Mouse (Mus musculus): Measurements from ENCODE around the gene Itgb5. TPM values are rescaled to one million over a fixed set of nuclear protein-coding genes. Genes with fewer than 3 reads are reported as not detected.
A peak's percentile ranks its signal among the peaks of the same experiment; 100 is the strongest.

Itgb5 gene
- polyA plus RNA-seq, 1 experiment from 2014 or later, result 28.2 TPM

DNA sequence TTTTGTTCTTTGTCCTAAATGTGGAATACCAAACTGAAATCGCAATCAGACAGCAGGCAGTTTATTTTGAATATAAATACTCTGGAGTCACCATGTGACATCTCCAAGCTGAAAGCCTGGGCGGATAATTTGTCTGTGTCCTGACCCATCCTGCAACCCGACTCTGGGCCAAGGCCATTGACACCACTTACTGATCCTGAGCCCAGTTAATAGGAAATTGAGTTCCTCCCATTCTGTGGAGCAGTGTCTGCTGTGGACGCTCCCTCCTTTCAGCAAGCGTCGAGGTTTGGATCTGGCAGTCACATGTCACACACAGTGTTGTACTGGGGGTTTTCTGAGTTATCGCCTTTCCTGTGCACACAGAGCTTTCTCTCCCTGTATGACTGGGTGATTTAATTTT is 66.2 kb downstream of the Itgb5 start:
- no peaks in the 10 kb centered on the region for H3K27me3 ChIP-seq (ENCODE audit: control insufficient read depth, insufficient read depth, low read length)
- no peak overlapping the region for H3K9ac ChIP-seq (ENCODE audit: low read length)
- H3K4me1 ChIP-seq (replicated peaks; ENCODE audit: control insufficient read depth, insufficient read depth, low read length), result peaks cover 3% of the 10 kb centered on the region; the same call in 1 of the 2 replicates
- no peak overlapping the region for H3K27ac ChIP-seq (ENCODE audit: low read depth, low read length)
- no peak for ATAC-seq (replicated peaks; ENCODE audit: low FRiP score)
- H3K36me3 ChIP-seq (ENCODE audit: control insufficient read depth, insufficient read depth, low read length), result no peaks in the 10 kb centered on the region
- no peak overlapping the region for H3K4me3 ChIP-seq (ENCODE audit: low read depth, low read length)
- DNase-seq (ENCODE audit: low spot score), result no peak
- no peak overlapping the region for H3K4me2 ChIP-seq (ENCODE audit: low read depth, low read length, severe bottlenecking)
- H3K9me3 ChIP-seq (ENCODE audit: control insufficient read depth, low read length), result no peaks in the 10 kb centered on the region
- 81% methylated on average over 7 of the region's 7 CpGs for WGBS

DNA sequence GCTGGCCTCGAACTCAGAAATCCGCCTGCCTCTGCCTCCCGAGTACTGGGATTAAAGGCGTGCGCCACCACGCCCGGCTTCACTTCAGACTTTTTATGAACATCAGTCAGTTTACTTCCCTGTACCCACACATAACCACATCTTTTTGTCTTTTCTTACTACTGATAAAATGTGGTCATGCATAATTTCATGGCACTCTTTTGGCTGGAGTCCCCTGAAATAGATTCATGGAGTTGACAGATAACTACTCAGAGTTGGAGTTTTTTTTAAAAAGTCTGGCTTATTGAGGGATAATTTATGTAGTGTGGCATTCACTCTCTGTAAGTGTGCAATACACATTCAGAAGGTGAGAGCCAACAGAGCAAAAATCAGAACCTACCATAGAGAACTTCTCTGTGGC is 67.3 kb downstream of the Itgb5 start:
- 98% methylated on average over 6 of the region's 7 CpGs for WGBS
- Histone ChIP-seq H3K27ac (ENCODE audit: low read depth, low read length) (no peak overlapping the region), H3K4me3 (ENCODE audit: low read depth, low read length) (no peak overlapping the region), H3K4me2 (ENCODE audit: low read depth, low read length, severe bottlenecking) (no peak overlapping the region), H3K27me3 (ENCODE audit: control insufficient read depth, insufficient read depth, low read length) (no peaks in the 10 kb centered on the region), H3K9ac (ENCODE audit: low read length) (no peak overlapping the region), H3K4me1 (replicated peaks; ENCODE audit: control insufficient read depth, insufficient read depth, low read length) (peaks cover 2% of the 10 kb centered on the region; the same call in 1 of the 2 replicates), H3K36me3 (ENCODE audit: control insufficient read depth, insufficient read depth, low read length) (no peaks in the 10 kb centered on the region), H3K9me3 (ENCODE audit: control insufficient read depth, low read length) (no peaks in the 10 kb centered on the region)
- ATAC-seq (replicated peaks; ENCODE audit: low FRiP score) (no peak), DNase-seq (ENCODE audit: low spot score) (no peak)

DNA sequence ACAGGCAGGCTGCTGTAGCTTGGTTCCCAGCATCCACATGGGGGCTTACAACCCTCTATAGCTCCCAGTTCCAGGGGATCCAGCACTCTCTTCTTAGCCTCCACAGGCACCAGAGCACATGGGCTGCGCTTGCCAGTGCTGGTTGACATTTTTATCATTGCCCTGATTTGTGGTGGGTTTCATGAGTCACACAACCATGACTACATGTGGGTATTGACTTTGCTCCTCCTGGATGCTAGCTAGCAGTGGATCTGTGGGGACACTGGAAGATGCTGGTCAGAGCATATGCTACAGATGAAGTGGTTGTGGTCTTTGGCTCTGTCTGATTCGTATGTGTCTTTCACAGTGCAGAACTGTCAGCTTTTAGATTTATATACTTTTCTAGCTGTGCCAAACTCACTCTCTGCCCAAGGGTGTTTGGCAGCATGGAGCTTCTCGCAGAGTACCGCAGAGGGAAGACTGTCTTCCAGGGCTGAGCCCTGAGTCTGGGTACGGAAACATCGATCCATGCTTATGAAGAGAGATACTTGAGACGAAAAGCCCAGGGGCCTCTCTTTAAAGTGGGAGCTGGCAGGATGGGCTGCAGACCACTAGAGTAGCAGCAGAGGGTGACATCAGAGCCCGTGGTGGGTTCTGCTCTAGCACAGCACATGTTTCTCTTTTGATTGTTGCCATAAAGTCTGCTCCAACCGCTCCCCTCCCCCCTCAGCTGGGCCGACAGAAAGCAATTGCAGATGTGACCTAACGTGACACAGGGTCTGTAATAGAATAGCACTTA is 74.4 kb downstream of the Itgb5 start:
- H3K27ac ChIP-seq (ENCODE audit: low read depth, low read length), result no peak overlapping the region

DNA sequence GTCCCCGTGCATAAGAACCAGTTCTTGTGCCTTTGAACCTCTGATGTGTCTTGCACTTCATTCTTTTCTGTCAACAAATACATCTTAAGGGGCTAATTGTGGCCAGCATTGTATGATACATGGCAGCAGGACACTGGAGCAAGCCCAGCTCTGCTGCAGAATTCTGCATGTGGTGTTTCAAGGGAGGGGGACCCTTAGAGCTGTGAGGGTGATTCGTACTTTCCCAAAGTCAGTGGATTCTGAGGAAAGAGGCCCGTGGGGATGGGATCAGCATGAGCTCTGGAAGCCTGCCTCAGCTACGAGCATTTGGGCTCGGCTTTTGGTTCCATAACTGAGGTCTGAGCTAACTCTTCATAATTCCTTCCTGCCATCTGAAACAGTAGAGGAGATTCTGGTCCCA is 75.1 kb downstream of the Itgb5 start:
- no peaks in the 10 kb centered on the region for H3K4me1 ChIP-seq (replicated peaks; ENCODE audit: control insufficient read depth, insufficient read depth, low read length)

More for the DNA sequence above, 74.4 kb downstream of the Itgb5 start:
- Histone ChIP-seq H3K9me3 (ENCODE audit: control insufficient read depth, low read length) (no peaks in the 10 kb centered on the region), H3K36me3 (ENCODE audit: control insufficient read depth, insufficient read depth, low read length) (no peaks in the 10 kb centered on the region), H3K4me2 (ENCODE audit: low read depth, low read length, severe bottlenecking) (no peak overlapping the region), H3K9ac (ENCODE audit: low read length) (no peak overlapping the region), H3K4me1 (replicated peaks; ENCODE audit: control insufficient read depth, insufficient read depth, low read length) (no peaks in the 10 kb centered on the region), H3K27me3 (ENCODE audit: control insufficient read depth, insufficient read depth, low read length) (no peaks in the 10 kb centered on the region), H3K4me3 (ENCODE audit: low read depth, low read length) (no peak overlapping the region)
- 74% methylated on average over 11 of the region's 11 CpGs for WGBS
- DNase-seq (ENCODE audit: low spot score) (peak; percentile 60), ATAC-seq (replicated peaks; ENCODE audit: low FRiP score) (no peak)

DNA sequence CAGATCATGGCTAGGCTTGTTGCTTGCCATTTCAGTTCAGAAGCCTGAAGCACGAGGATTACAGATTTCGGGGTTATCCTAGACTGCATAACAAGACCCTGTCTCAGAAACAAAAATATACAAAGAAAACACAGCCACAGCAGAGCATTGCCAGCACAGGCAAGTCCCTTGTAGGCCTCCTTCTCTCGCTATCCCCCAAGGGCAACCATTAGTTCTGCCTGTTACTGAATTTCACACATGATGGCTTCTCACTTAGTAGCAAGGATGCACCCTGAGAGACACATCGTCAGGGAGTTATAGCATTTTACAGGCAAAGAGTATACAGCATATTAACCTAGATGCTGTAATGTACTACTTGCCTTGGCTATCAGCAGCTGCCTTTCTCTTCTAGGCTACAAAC is 78.8 kb downstream of the Itgb5 start:
- DNase-seq (ENCODE audit: low spot score), result no peak
- no peaks in the 10 kb centered on the region for H3K9me3 ChIP-seq (ENCODE audit: control insufficient read depth, low read length)
- H3K4me1 ChIP-seq (replicated peaks; ENCODE audit: control insufficient read depth, insufficient read depth, low read length), result no peaks in the 10 kb centered on the region
- no peaks in the 10 kb centered on the region for H3K36me3 ChIP-seq (ENCODE audit: control insufficient read depth, insufficient read depth, low read length)
- no peak for ATAC-seq (replicated peaks; ENCODE audit: low FRiP score)
- 80% methylated on average over 4 of the region's 4 CpGs for WGBS
- H3K4me2 ChIP-seq (ENCODE audit: low read depth, low read length, severe bottlenecking), result no peak overlapping the region
- H3K27ac ChIP-seq (ENCODE audit: low read depth, low read length), result no peak overlapping the region
- no peaks in the 10 kb centered on the region for H3K27me3 ChIP-seq (ENCODE audit: control insufficient read depth, insufficient read depth, low read length)
- no peak overlapping the region for H3K4me3 ChIP-seq (ENCODE audit: low read depth, low read length)
- H3K9ac ChIP-seq (ENCODE audit: low read length), result no peak overlapping the region

More for the DNA sequence above, 75.1 kb downstream of the Itgb5 start:
- Histone ChIP-seq H3K27me3 (ENCODE audit: control insufficient read depth, insufficient read depth, low read length) (no peaks in the 10 kb centered on the region), H3K36me3 (ENCODE audit: control insufficient read depth, insufficient read depth, low read length) (no peaks in the 10 kb centered on the region), H3K4me3 (ENCODE audit: low read depth, low read length) (no peak overlapping the region), H3K9me3 (ENCODE audit: control insufficient read depth, low read length) (no peaks in the 10 kb centered on the region), H3K27ac (ENCODE audit: low read depth, low read length) (no peak overlapping the region), H3K9ac (ENCODE audit: low read length) (no peak overlapping the region), H3K4me2 (ENCODE audit: low read depth, low read length, severe bottlenecking) (no peak overlapping the region)
- no peak for DNase-seq (ENCODE audit: low spot score)
- WGBS, result 75% methylated on average over 5 of the region's 5 CpGs
- no peak for ATAC-seq (replicated peaks; ENCODE audit: low FRiP score)

DNA sequence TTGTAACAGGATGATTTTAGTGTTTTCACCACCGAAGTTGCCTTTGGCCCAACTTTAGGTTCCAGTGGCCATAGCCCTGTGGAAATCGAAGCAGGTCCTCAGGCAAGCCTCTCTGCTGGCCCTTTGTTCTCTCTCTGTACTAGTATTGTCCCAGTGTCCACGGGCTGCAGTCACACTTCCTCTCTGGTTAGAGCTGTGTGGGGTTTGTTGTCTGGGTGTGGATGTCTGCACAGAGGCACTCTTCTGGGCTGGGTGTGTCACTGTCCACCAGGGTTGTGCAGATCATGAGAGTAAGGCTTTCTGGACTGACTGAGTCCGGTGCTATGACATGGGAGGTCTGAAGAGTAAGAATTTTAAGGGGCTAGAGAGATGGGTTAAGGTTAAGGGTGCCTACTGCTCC is 85.5 kb downstream of the Itgb5 start:
- Histone ChIP-seq H3K27ac (ENCODE audit: low read depth, low read length) (no peak overlapping the region), H3K27me3 (ENCODE audit: control insufficient read depth, insufficient read depth, low read length) (no peaks in the 10 kb centered on the region)
- 80% methylated on average over 4 of the region's 4 CpGs for WGBS

DNA sequence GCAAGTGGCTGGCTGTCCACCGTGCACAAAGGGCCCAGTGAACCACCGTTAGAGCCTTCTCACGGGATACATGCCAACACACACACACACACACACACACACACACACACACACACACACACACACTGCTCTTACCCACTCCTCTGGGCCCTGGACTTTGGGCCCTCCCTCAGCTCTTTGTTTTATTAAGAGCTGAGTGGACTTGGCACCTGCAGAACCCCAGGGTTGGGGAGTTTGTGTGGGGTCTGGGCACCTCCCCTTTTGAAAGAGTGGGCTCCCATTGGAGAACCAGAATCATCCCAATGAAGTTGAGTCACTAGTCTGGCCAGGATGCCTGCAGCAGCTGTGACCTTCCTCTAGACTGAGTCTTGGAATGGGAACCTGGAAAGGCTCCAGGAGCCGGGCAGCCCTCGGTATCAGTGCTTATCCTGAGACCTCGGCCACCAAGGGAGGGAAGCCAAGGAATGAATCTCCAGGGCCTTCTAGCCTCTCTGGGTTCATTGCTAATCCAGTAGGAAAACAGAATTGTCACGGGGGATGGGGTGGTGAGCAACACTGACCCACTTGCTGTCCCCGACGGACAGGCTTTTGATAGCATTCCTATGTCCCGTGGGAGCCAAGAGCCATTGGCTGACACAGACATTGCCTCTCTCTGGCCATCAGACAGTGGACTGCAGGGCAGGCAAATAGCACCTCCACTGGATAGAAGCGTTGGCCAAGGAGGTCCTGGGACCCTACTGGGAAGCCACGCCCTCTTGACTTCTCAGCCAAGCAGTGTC is 87.2 kb downstream of the Itgb5 start:
- DNase-seq (ENCODE audit: low spot score), result no peak
- H3K4me2 ChIP-seq (ENCODE audit: low read depth, low read length, severe bottlenecking), result no peak overlapping the region
- no peak overlapping the region for H3K9ac ChIP-seq (ENCODE audit: low read length)
- no peak for ATAC-seq (replicated peaks; ENCODE audit: low FRiP score)
- no peaks in the 10 kb centered on the region for H3K9me3 ChIP-seq (ENCODE audit: control insufficient read depth, low read length)
- no peak overlapping the region for H3K4me3 ChIP-seq (ENCODE audit: low read depth, low read length)
- H3K36me3 ChIP-seq (ENCODE audit: control insufficient read depth, insufficient read depth, low read length), result no peaks in the 10 kb centered on the region
- WGBS, result 85% methylated on average over 12 of the region's 12 CpGs
- no peaks in the 10 kb centered on the region for H3K27me3 ChIP-seq (ENCODE audit: control insufficient read depth, insufficient read depth, low read length)
- no peaks in the 10 kb centered on the region for H3K4me1 ChIP-seq (replicated peaks; ENCODE audit: control insufficient read depth, insufficient read depth, low read length)
- no peak overlapping the region for H3K27ac ChIP-seq (ENCODE audit: low read depth, low read length)

More for the DNA sequence above, 85.5 kb downstream of the Itgb5 start:
- Histone ChIP-seq H3K36me3 (ENCODE audit: control insufficient read depth, insufficient read depth, low read length) (no peaks in the 10 kb centered on the region), H3K4me1 (replicated peaks; ENCODE audit: control insufficient read depth, insufficient read depth, low read length) (no peaks in the 10 kb centered on the region), H3K9ac (ENCODE audit: low read length) (no peak overlapping the region), H3K4me3 (ENCODE audit: low read depth, low read length) (no peak overlapping the region), H3K4me2 (ENCODE audit: low read depth, low read length, severe bottlenecking) (no peak overlapping the region), H3K9me3 (ENCODE audit: control insufficient read depth, low read length) (no peaks in the 10 kb centered on the region)
- no peak for ATAC-seq (replicated peaks; ENCODE audit: low FRiP score)
- no peak for DNase-seq (ENCODE audit: low spot score)

DNA sequence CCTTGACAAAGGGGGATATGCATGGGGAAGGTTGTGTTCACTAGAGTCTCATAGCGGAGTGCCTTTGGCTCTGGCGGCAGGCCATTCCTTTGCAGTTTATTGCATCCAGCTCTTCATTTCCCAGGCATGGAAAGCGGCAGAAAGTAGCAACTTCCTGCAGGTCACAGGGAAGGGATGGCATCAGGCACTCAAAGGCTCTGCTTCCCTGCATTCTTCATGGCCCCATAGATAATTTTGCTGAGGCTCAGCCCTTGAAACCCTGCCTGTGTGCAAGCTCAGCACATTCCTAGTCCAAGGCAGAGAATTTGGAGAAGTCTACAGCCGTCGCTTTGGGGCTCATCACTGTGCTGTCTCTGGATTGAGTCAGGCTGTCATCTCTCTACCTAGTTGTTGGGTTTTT is 87.9 kb downstream of the Itgb5 start:
- H3K27ac ChIP-seq (ENCODE audit: low read depth, low read length), result no peak overlapping the region
- H3K4me2 ChIP-seq (ENCODE audit: low read depth, low read length, severe bottlenecking), result no peak overlapping the region
- no peaks in the 10 kb centered on the region for H3K9me3 ChIP-seq (ENCODE audit: control insufficient read depth, low read length)
- DNase-seq (ENCODE audit: low spot score), result no peak
- no peaks in the 10 kb centered on the region for H3K36me3 ChIP-seq (ENCODE audit: control insufficient read depth, insufficient read depth, low read length)
- 81% methylated on average over 5 of the region's 5 CpGs for WGBS
- no peak overlapping the region for H3K9ac ChIP-seq (ENCODE audit: low read length)
- H3K4me1 ChIP-seq (replicated peaks; ENCODE audit: control insufficient read depth, insufficient read depth, low read length), result 0 out of 2 replicates have a peak, but pooled peaks cover under 1% of the 10 kb centered on the region
- no peak overlapping the region for H3K4me3 ChIP-seq (ENCODE audit: low read depth, low read length)
- no peak for ATAC-seq (replicated peaks; ENCODE audit: low FRiP score)
- H3K27me3 ChIP-seq (ENCODE audit: control insufficient read depth, insufficient read depth, low read length), result no peaks in the 10 kb centered on the region
